Mouse (Mus musculus) cerebellum, adult 2 months (tissue): Measurements from ENCODE around the gene Kdm4b.

ENCODE experiments used
- CTCF ChIP-seq: fragments of 200-500 bp; IDR thresholded peaks from 2 replicates; pipeline ENCODE4 v1.5.1; 2011; ENCODE audit warnings: low read depth, mild to moderate bottlenecking, control low read depth, low read length, moderate library complexity, borderline replicate concordance; ENCODE audit not compliant: insufficient read depth
- POLR2A ChIP-seq: fragments of 200-500 bp; IDR thresholded peaks from 2 replicates; pipeline ENCODE4 v1.6.1; 2011; ENCODE audit warnings: low read length, control low read depth, borderline replicate concordance; ENCODE audit not compliant: insufficient read depth

DNA sequence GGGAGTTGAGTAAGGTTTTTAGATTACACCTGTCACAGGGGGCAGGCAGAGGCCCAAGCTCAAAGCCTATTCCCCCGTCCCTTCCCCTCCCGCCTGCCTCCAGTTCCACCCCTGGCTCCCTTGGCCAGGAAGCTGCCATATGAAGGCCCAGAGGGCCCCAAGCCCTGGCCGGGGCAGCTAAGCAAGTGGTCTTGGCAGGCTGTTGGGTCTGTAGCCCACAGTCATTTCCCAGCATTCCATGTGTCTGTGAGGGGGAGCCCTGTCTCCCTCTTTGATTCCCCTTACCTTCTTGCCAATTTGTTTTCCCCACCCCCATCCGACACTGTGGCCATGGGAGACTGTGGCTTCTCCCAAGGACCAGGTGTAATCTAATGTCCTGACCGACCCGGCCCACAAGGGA lies 116.5 kb downstream of the Kdm4b start:
- TF ChIP-seq CTCF (no peak), POLR2A (no peak)
